Mouse (Mus musculus): ENCODE data around the gene Olfr1428. TPM values are rescaled to one million over a fixed set of nuclear protein-coding genes. Genes with fewer than 3 reads are reported as not detected.
"Not testable (repeated sequence)": the region's sequence is repeated elsewhere in the genome, so short reads cannot be mapped to it uniquely, and the experiment has no call there.

Olfr1428 gene
- polyA plus RNA-seq (2016; fragmentation: Nextera tagmentation; extraction: Ambion mirVana), result not detected in 2 replicates

GRCm38 (mm10) chr19:12115797-12116196 is at the start of gene Olfr1428:
Gene Olfr1428, minus strand, starts transcription at chr19:12115897.
- H3K4me2 ChIP-seq, result no peak within 1 kb of the TSS
- H3K4me1 ChIP-seq, result no peaks in the 10 kb centered on the region
- H3K27me3 ChIP-seq, result no peaks in the 10 kb centered on the region
- H3K9ac ChIP-seq, result no peak within 1 kb of the TSS
- no peak within 1 kb of the TSS for H3K27ac ChIP-seq
- no peak for ATAC-seq (ENCODE audit: low FRiP score)
- no peaks in the 10 kb centered on the region for H3K9me3 ChIP-seq
- WGBS, result 79% methylated on average over 1 of the region's 1 CpGs
- no peaks in the 10 kb centered on the region for H3K36me3 ChIP-seq (replicated peaks)
- no peak within 1 kb of the TSS for H3K4me3 ChIP-seq (replicated peaks)

DNA sequence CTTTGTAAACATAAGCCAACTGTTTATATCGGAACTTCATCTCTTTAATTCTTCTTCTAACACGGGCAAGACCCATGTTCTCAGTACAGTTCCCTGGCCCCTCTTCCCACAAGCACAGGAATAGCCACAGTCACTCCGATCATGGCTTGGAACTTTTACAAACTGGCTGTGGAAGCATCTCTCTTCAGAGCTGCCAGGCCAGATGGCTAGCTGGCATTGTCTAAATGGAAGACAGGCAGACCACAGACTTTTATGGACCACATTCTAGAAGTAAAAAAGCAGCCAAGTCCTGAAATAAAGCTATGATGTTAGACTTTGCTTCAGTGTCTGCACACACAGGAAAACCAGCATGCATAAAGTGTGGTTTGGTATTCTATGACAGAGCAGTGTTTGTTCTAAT is 29.8 kb upstream of the Olfr1428 start:
- Histone ChIP-seq H3K9me3 (no peaks in the 10 kb centered on the region), H3K36me3 (replicated peaks) (no peaks in the 10 kb centered on the region), H3K4me3 (replicated peaks) (no peak overlapping the region), H3K4me2 (no peak overlapping the region), H3K27ac (no peak overlapping the region), H3K4me1 (no peaks in the 10 kb centered on the region), H3K9ac (no peak overlapping the region), H3K27me3 (no peaks in the 10 kb centered on the region)
- ATAC-seq (ENCODE audit: low FRiP score), result no peak
- 90% methylated on average over 3 of the region's 3 CpGs for WGBS

- ATAC-seq (ENCODE audit: low FRiP score), result no peak
- WGBS, result 67% methylated on average over 1 of the region's 1 CpGs
- H3K4me2 ChIP-seq, result no peak overlapping the region
These were observed 27.7 kb upstream of the Olfr1428 start for GRCm38 (mm10) chr19:12143356-12143755.

DNA sequence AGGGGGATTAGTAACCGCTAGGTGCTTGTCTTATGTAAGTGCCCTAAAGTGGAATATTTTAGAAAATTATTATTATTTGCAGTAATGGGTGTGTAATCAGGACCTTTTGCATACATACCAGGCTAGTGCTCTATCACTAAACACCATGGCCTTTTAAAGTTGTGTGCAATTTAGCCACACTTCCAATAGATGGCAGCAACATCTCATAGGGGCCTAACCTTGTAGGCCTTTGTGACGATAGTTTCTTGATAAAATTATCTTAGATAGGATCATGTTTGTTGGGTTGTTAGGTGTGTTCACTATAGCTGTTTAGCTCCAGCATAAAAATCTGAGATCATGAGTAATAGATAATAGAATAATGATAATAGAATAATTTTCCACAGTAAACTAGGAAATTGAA is 18.6 kb upstream of the Olfr1428 start:
- no peaks in the 10 kb centered on the region for H3K36me3 ChIP-seq (replicated peaks)
- H3K4me3 ChIP-seq (replicated peaks), result no peak overlapping the region
- H3K9ac ChIP-seq, result no peak overlapping the region
- no peaks in the 10 kb centered on the region for H3K9me3 ChIP-seq
- H3K4me2 ChIP-seq, result no peak overlapping the region
- peak; percentile 30; the same call in 1 of the 2 replicates for ATAC-seq (ENCODE audit: low FRiP score)
- WGBS, result 37% methylated on average over 2 of the region's 2 CpGs
- no peaks in the 10 kb centered on the region for H3K4me1 ChIP-seq
- no peaks in the 10 kb centered on the region for H3K27me3 ChIP-seq
- no peak overlapping the region for H3K27ac ChIP-seq

More at GRCm38 (mm10) chr19:12143356-12143755, 27.7 kb upstream of the Olfr1428 start:
- Histone ChIP-seq H3K4me3 (replicated peaks) (no peak overlapping the region), H3K4me1 (no peaks in the 10 kb centered on the region), H3K9ac (no peak overlapping the region), H3K27me3 (no peaks in the 10 kb centered on the region), H3K27ac (no peak overlapping the region), H3K36me3 (replicated peaks) (no peaks in the 10 kb centered on the region), H3K9me3 (no peaks in the 10 kb centered on the region)

DNA sequence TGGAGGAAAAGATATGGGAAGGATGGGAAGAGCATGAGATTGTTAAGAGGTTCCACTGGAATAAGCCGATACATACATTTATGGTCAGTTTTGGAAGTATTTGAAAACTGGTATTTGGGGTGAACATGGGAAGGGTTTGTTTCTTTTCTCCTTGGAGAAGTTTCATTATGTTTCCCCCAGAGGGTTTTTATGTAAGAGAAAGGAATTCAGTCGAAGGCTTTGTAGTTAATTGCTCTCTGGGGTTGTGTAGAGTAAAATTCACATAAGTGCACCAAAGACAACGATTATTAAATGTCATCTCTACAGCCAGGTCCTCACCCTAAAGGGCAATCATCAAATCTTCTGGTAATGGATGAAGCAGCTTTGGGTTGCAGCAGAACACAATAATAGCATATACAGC is 7.4 kb upstream of the Olfr1428 start, which contains the start of gene Olfr76:
Olfr76 (minus strand) TSS at position 101 of the 400 bp plus-strand sequence.
- no peaks in the 10 kb centered on the region for H3K4me1 ChIP-seq
- no peak within 1 kb of the TSS for H3K9ac ChIP-seq
- no peak for ATAC-seq (ENCODE audit: low FRiP score)
- no peak within 1 kb of the TSS for H3K4me3 ChIP-seq (replicated peaks)
- H3K27ac ChIP-seq, result no peak within 1 kb of the TSS
- WGBS, result 80% methylated on average over 3 of the region's 3 CpGs
- H3K27me3 ChIP-seq, result no peaks in the 10 kb centered on the region
- no peaks in the 10 kb centered on the region for H3K9me3 ChIP-seq
- no peaks in the 10 kb centered on the region for H3K36me3 ChIP-seq (replicated peaks)
- H3K4me2 ChIP-seq, result no peak within 1 kb of the TSS

GRCm38 (mm10) chr19:12116464-12116863 is 767 bp upstream of the Olfr1428 start:
- no peaks in the 10 kb centered on the region for H3K27me3 ChIP-seq
- no peaks in the 10 kb centered on the region for H3K9me3 ChIP-seq
- H3K9ac ChIP-seq, result no peak overlapping the region
- H3K27ac ChIP-seq, result no peak overlapping the region
- no peaks in the 10 kb centered on the region for H3K4me1 ChIP-seq
- no peaks in the 10 kb centered on the region for H3K36me3 ChIP-seq (replicated peaks)
- no peak overlapping the region for H3K4me2 ChIP-seq
- 95% methylated on average over 3 of the region's 3 CpGs for WGBS
- no peak overlapping the region for H3K4me3 ChIP-seq (replicated peaks)
- ATAC-seq (ENCODE audit: low FRiP score), result no peak

- no peak overlapping the region for H3K27ac ChIP-seq
- no peak overlapping the region for H3K9ac ChIP-seq
- H3K9me3 ChIP-seq, result no peaks in the 10 kb centered on the region
- WGBS, result 69% methylated on average over 1 of the region's 1 CpGs
- no peaks in the 10 kb centered on the region for H3K36me3 ChIP-seq (replicated peaks)
- no peaks in the 10 kb centered on the region for H3K4me1 ChIP-seq
- no peaks in the 10 kb centered on the region for H3K27me3 ChIP-seq
- H3K4me3 ChIP-seq (replicated peaks), result no peak overlapping the region
- H3K4me2 ChIP-seq, result no peak overlapping the region
- ATAC-seq (ENCODE audit: low FRiP score), result no peak
These were observed 1.9 kb downstream of the Olfr1428 start for GRCm38 (mm10) chr19:12113807-12114206.

DNA sequence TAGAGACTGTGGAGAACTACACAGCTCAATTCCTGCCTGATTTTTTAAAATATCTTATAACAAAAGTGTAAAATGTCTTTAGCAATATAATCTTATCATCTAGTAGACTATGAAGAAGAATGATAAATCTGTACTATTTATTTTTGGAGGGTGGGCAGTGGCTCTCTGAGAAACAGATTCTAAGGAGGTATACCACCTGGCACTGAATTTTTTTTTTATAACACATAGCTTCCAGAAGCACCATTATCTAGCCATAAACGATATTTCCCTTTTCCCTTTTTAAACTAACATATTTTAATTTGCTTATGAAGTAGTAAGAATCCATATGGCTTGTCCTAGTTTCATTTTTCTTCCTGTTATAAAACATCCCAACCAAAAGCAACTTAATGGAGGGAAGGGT is 11.2 kb downstream of the Olfr1428 start:
- 65% methylated on average over 1 of the region's 1 CpGs for WGBS
- ATAC-seq (ENCODE audit: low FRiP score), result no peak

DNA sequence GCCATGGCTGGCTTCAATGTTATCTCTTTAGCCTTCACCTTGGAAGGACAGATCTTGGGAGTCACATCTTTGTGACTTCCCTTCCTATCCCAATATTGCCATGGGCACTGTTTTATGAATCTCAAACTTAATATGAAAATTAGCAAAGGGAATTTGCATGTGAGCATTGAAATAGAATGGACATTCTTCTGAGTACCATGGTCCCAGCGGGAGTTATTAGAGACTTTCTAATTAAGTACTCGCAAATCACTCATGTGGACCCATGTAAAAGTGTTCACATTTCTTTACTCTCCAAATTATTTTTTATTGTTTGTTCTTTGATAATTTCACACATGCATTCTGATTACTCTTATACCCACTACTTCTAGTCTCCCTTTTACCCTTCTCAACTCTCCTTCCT is 12.5 kb downstream of the Olfr1428 start, which contains the start of gene Olfr1427:
Olfr1427 (minus strand) TSS at position 101 of the 400 bp plus-strand sequence.
- Histone ChIP-seq H3K4me3 (replicated peaks) (no peak within 1 kb of the TSS), H3K9me3 (no peaks in the 10 kb centered on the region), H3K9ac (no peak within 1 kb of the TSS), H3K4me1 (no peaks in the 10 kb centered on the region), H3K27ac (no peak within 1 kb of the TSS), H3K36me3 (replicated peaks) (no peaks in the 10 kb centered on the region), H3K4me2 (no peak within 1 kb of the TSS), H3K27me3 (no peaks in the 10 kb centered on the region)
- ATAC-seq (ENCODE audit: low FRiP score), result no peak
- WGBS, result 96% methylated on average over 2 of the region's 2 CpGs

More for the DNA sequence above, 11.2 kb downstream of the Olfr1428 start:
- Histone ChIP-seq H3K9me3 (no peaks in the 10 kb centered on the region), H3K4me1 (no peaks in the 10 kb centered on the region), H3K4me3 (replicated peaks) (no peak overlapping the region), H3K27me3 (no peaks in the 10 kb centered on the region), H3K4me2 (no peak overlapping the region), H3K27ac (no peak overlapping the region), H3K36me3 (replicated peaks) (no peaks in the 10 kb centered on the region), H3K9ac (no peak overlapping the region)

DNA sequence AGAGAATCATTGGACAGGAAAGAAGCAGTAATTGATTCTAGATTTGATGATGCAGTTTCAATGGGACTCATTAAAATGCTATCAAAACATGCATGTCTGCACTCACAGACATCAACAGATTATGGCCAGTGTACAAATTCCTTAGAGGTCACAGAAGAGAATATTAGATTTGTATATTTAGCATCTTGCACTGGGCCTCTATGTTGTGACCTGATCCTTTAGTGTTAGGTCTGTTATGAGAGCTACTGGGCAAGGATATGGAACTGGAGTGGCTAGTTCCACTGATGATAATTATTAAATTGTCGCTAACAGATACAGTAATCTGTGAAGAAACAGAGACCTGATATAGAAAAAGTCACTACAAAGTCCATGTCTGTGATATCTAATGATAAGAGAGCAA is 23.8 kb downstream of the Olfr1428 start, which contains the start of gene Olfr1426:
Olfr1426 (minus strand) TSS at position 101 of the 400 bp plus-strand sequence.
- Histone ChIP-seq H3K27ac (no peak within 1 kb of the TSS), H3K27me3 (no peaks in the 10 kb centered on the region), H3K9me3 (no peaks in the 10 kb centered on the region), H3K36me3 (replicated peaks) (no peaks in the 10 kb centered on the region), H3K4me3 (replicated peaks) (no peak within 1 kb of the TSS), H3K4me2 (no peak within 1 kb of the TSS), H3K4me1 (no peaks in the 10 kb centered on the region), H3K9ac (no peak within 1 kb of the TSS)
- 89% methylated on average over 1 of the region's 1 CpGs for WGBS
- ATAC-seq (ENCODE audit: low FRiP score), result no peak

DNA sequence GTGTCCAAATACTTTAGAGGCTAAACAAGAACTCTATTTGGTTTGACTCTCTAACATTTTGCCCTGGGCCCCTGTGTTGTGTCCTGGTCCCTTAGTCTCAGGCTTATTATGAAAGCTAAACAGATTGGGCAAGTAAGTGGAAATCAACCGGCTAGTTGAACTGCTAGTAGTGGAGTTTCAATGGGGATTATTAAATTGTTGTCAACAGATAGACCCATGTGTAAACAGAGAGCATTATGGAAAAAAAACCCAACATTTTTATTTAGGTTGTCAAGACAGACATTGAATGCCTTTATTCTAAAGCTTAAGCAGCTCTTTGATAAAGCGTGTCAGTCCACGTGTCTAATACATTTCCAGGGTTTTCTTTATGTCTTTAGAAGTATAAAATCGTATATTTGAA is 38.1 kb downstream of the Olfr1428 start, which contains the start of gene Olfr1425:
Olfr1425 (minus strand) TSS at position 101 of the 400 bp plus-strand sequence.
- not testable (repeated sequence) for H3K9me3 ChIP-seq; H3K9ac ChIP-seq; H3K4me1 ChIP-seq; H3K4me2 ChIP-seq; H3K4me3 ChIP-seq (replicated peaks); ATAC-seq (ENCODE audit: low FRiP score); H3K36me3 ChIP-seq (replicated peaks); H3K27ac ChIP-seq; H3K27me3 ChIP-seq
- 82% methylated on average over 4 of the region's 4 CpGs for WGBS

GRCm38 (mm10) chr19:12069546-12069945 is 46.2 kb downstream of the Olfr1428 start:
- H3K9me3 ChIP-seq; H3K27ac ChIP-seq; H3K4me1 ChIP-seq; H3K4me3 ChIP-seq (replicated peaks); ATAC-seq (ENCODE audit: low FRiP score); H3K4me2 ChIP-seq; H3K9ac ChIP-seq; H3K36me3 ChIP-seq (replicated peaks); H3K27me3 ChIP-seq: not testable (repeated sequence)
- WGBS, result 94% methylated on average over 1 of the region's 1 CpGs

GRCm38 (mm10) chr19:12067806-12068205 is 47.9 kb downstream of the Olfr1428 start:
- H3K36me3 ChIP-seq (replicated peaks); ATAC-seq (ENCODE audit: low FRiP score); H3K4me2 ChIP-seq; H3K27ac ChIP-seq; H3K9me3 ChIP-seq; H3K9ac ChIP-seq; H3K27me3 ChIP-seq; H3K4me3 ChIP-seq (replicated peaks); H3K4me1 ChIP-seq: not testable (repeated sequence)
- WGBS, result 64% methylated on average over 1 of the region's 1 CpGs
